Mouse (Mus musculus): ENCODE data around the gene Pank4.

The Pank4 gene

GRCm38 (mm10) chr4:154963901-154964580 lies at the start of gene Pank4:
Pank4 (plus strand) TSS chr4:154964123.
- in situ Hi-C loops (cut with MboI, MseI), result no loop called here

GRCm38 (mm10) chr4:154914252-154914651 lies 49.7 kb upstream of the Pank4 start:
- in situ Hi-C loops (cut with MboI, MseI), result no loop called here

DNA sequence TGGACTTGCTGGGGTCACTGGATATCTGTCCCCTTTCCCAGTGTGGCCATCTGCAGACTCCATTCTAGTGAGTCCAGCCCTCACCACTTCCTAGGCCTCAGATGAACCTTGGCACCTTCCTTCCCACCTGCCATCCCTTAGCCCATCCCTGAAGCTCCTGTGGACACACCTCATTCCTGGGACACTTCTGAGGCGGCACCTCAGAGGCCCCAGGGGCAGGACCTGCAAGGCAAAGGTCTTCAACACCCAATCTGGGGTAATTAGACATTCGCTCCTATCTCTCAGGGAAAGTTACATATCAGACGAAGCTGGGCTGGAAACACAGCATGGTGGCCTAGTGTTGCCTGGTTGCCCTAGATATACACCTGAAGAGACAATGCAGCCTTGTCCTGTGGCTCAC lies 49.2 kb upstream of the Pank4 start:
- in situ Hi-C loops (cut with MboI, MseI), result no loop called here

DNA sequence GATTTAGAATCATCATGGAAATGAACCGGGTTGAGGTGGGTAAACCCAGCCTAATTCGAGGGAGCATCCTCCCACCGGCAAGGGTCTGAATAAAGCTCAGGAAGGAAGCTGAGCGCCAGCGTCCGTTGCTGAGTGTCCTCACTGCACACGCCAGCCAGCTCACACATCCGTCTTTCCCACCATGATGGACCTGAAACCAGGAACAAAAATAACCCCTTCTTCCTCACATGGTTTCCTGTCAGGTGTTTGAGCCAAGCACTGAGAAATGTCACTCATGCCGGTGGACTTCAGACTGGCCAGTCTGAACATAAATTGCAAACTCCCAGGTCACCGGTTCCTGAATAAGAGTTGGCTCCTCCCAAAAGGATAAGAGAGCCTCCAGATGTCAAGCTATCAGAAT lies 48.6 kb upstream of the Pank4 start:
- in situ Hi-C loops (cut with MboI, MseI), result no loop called here

- in situ Hi-C loops (cut with MboI, MseI), result no loop called here
Measured at GRCm38 (mm10) chr4:154916662-154917061, 47.3 kb upstream of the Pank4 start.

DNA sequence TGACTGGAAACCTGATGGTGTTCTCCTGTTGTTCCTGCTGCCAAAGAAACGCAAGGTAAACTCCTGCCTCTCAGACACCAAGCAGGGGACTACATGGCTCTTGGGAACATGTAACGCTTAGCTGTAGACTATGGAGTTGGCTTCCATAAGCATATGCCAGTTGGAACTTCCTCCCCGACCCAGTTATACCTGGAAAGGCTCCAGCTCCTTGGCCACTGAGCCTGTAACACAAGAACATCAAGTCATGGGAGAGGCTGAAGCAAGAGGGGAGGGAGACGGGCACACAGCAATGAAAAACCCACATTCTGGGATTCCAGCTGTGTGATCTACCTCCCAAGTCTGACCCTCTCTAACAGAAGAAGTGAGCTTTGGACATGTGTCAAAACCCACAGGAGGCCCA lies 41.6 kb upstream of the Pank4 start:
- in situ Hi-C loops (cut with MboI, MseI), result loop anchor here (10.0 kb wide), 1 partner anchor 297 kb away; no protein-coding TSS in a partner anchor

DNA sequence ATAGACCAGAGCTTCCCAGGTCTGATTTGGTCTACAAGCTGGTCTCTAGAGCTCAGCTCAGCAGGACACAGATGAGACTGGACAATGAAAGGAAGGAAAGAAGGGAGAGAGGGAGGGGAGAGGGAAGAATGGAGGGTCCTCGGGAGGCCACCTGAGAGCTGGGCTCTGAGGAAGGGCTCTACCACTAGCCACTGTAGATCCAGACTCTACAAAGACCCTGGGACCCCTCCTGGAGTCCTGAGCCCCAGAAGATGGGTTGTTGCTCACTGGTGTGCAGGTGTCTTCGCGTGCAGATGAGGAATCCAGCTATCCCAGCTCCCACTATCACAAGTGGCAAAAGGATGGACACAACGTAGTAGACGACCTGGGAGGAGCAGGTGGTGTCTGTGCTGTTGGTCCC lies 41.0 kb upstream of the Pank4 start:
- in situ Hi-C loops (cut with MboI, MseI), result loop anchor here (10.0 kb wide), 1 partner anchor 298 kb away; no protein-coding TSS in a partner anchor

- in situ Hi-C loops (cut with MboI, MseI), result loop anchor here (10.0 to 25.0 kb wide), 2 partner anchors 301 to 1488 kb away; no protein-coding TSS in a partner anchor
Measured at GRCm38 (mm10) chr4:154925413-154925812, 38.5 kb upstream of the Pank4 start.

GRCm38 (mm10) chr4:154926969-154927898 lies 36.7 kb upstream of the Pank4 start:
- in situ Hi-C loops (cut with MboI, MseI), result loop anchor here (10.0 to 25.0 kb wide), 2 partner anchors 302 to 1490 kb away; no protein-coding TSS in a partner anchor

GRCm38 (mm10) chr4:154927899-154928337 lies 36.0 kb upstream of the Pank4 start:
- in situ Hi-C loops (cut with MboI, MseI), result loop anchor here (10.0 to 25.0 kb wide), 2 partner anchors 303 to 1491 kb away; no protein-coding TSS in a partner anchor

- in situ Hi-C loops (cut with MboI, MseI), result loop anchor here (10.0 to 25.0 kb wide), 2 partner anchors 304 to 1491 kb away; no protein-coding TSS in a partner anchor
Measured at GRCm38 (mm10) chr4:154928395-154929087, 35.4 kb upstream of the Pank4 start, which contains the start of gene Tnfrsf14. Tnfrsf14 (minus strand) TSS chr4:154928563.

DNA sequence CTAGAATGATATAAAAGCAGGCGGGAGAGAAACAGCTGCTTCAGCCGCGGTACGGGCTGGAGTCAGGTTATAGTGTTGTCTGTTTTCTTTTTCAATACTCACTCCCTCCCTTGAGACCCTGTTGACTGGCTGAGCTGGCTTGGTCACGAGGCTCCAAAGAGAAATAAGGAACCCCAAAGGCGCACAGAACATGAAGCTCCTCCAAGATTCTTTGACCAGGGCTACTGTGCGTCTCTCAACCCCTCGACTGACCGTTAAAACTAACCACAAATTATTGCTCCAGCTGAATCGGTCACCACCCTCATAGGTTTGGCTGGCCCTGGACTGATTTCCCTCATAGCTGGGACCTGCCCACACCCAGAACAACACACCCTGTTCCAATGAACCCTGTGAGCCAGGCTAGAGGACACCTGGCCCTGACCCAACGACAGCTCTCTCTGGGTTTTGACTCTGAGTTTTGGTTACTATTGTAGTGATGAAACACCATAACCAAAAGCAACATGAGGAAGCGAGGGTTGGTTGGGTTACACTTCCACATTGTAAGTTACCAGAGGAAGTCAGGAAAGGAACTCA lies 34.7 kb upstream of the Pank4 start:
- in situ Hi-C loops (cut with MboI, MseI), result loop anchor here (10.0 to 25.0 kb wide), 2 partner anchors 304 to 1492 kb away; no protein-coding TSS in a partner anchor

DNA sequence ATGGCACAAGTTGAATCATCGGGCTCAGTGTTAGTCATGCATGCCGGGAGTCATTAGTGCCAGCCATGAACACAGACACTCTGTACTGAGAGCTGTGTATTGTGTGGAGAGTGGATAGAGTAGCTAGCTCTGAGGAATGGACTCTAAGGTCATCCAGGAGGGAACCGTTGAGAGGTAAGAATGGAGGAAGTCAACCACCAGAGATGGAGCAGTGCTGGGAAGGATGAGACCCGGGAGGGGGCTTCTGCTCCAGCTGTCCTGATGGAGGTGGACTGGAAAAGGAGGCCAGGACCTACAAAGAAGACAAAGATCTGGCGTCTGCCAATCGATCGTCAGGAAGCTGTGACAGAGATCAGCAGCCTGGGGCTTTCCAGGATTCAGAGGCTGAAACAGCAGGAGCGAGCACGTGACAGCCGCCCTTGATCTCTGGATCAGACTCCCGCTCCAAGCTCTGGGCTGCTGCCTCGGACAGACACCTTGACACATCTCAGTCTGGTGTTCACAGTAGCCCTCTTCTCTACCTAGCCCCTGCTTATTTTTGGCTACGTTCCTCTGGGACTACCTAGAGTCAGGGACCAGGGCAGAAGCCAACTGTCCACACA lies 30.5 kb upstream of the Pank4 start:
- in situ Hi-C loops (cut with MboI, MseI), result loop anchor here (25.0 kb wide), 1 partner anchor 1496 kb away; no protein-coding TSS in a partner anchor

GRCm38 (mm10) chr4:154934800-154935199 lies 29.1 kb upstream of the Pank4 start:
- in situ Hi-C loops (cut with MboI, MseI), result loop anchor here (25.0 kb wide), 1 partner anchor 1497 kb away; no protein-coding TSS in a partner anchor

- in situ Hi-C loops (cut with MboI, MseI), result loop anchor here (25.0 kb wide), 1 partner anchor 1498 kb away; no protein-coding TSS in a partner anchor
Measured at GRCm38 (mm10) chr4:154935788-154936187, 28.1 kb upstream of the Pank4 start.

DNA sequence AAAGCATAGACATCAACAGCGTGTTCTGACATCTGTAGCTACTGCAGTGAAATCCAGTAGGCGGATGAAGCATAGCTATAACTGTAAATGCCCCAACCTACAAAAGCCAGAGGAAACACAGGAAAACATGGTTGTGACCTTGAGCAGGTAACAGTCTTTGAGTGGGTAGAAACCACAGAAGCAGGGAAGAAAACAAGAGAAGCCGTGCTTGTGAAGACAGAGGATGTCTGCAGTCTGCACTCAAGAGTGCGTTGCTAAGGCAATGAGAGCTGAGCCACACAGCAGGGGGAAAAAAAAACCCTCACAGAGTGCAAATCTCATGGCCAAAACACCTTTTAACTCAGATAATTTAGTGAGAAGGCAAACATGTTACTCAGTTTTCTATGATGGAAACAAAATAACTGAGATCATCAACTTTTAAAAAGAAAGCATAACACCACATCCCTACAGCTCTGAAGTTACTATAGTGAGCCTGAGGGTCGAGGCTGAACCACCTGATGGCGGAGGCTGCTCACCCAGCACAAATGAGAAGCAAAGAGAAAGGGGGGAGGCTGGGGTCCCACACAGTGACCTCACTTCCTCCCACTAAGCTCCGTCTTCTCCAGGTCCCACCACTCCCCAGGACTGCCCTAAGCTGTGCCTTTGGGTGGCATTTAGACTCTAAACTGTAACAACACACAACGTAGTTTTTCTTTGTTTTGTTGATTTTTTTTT lies 27.2 kb upstream of the Pank4 start:
- in situ Hi-C loops (cut with MboI, MseI), result loop anchor here (25.0 kb wide), 1 partner anchor 1499 kb away; no protein-coding TSS in a partner anchor

DNA sequence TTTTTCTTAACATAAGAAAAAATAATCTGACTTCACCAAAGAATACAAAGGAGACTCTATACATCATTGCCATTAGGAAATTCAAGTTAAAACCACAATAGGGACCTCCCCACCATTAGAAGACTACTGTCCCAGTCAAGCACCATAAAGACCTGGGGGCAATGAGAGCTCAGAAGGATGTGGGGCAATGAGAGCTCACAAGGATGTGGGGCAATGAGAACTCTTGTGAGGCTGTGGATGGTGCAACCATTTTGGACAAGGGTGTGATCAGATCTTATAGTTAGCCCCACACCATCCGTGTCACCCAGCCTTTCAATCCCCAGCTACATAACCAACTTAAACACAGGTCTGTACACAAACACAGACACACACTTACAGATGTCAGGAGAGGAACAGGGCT lies 26.2 kb upstream of the Pank4 start:
- in situ Hi-C loops (cut with MboI, MseI), result loop anchor here (25.0 kb wide), 1 partner anchor 1500 kb away; no protein-coding TSS in a partner anchor

- in situ Hi-C loops (cut with MboI, MseI), result loop anchor here (25.0 kb wide), 1 partner anchor 1503 kb away; no protein-coding TSS in a partner anchor
Measured at GRCm38 (mm10) chr4:154940156-154940555, 23.8 kb upstream of the Pank4 start.

DNA sequence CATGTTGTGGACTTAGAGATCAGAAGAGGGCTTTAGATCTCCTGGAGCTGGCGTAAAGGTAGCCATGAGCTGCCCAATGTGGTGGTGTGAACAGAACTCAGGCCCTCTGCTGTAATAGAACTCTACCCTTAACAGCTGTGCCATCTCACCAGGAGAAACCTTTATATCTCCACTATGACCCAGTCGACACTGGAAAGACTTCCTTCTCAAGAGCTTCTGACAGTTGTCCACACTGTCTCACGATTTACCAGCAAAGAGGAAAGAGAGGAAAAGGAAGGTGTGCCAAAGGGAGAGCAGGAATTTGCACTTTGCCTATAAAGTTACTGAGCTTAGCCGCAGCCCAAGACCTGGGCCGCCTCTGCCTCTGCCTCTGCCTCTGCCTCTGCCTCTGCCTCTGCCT lies 22.1 kb upstream of the Pank4 start:
- in situ Hi-C loops (cut with MboI, MseI), result loop anchor here (25.0 kb wide), 1 partner anchor 1505 kb away; no protein-coding TSS in a partner anchor
